8 mouse cellular contexts compared by ENCODE assay signal in genomic region chr11:76507302-76508124, GRCm38 (mm10).
DNase-seq lines count a peak whose midpoint lies in the region; ATAC-seq and TF ChIP-seq lines count a peak whose summit lies in the region.
"Had no signal": no experiment of that assay in that cellular context is flagged by ENCODE, and none has a peak within 500 bp of the region (broad histone marks: within the 10 kb centered on the region; RNA-seq: fewer than 3 reads in every experiment).

No protein-coding gene starts in this region.

- no peak for TF ChIP-seq CTCF in cortical plate, adult 2 months (IDR thresholded peaks at IDR 0.05; ENCODE audit: extremely low read depth, insufficient read depth, low read length)

- H3K4me3 ChIP-seq in cortical plate, adult 2 months (ENCODE audit: insufficient read depth, low read length) = peak overlapping the region; percentile 57
- H3K4me3 ChIP-seq in forebrain, embryonic 13.5 days = no peak overlapping the region
- no peak overlapping the region for H3K4me3 ChIP-seq in neural tube, embryonic 14.5 days (ENCODE audit: low read depth, low read length)
- H3K4me3 ChIP-seq: heart, embryonic 15.5 days had no signal

- TF ChIP-seq POLR2A in cortical plate, adult 2 months (IDR thresholded peaks at IDR 0.05; ENCODE audit: extremely low read depth, insufficient read depth, low read length) = no peak

- H3K4me2 ChIP-seq in forebrain, embryonic 13.5 days = peak overlapping the region; percentile 37
- H3K4me2 ChIP-seq in neural tube, embryonic 14.5 days (ENCODE audit: low read depth, low read length) = 0 out of 2 replicates have a peak overlapping the region, but pooled peaks have one; percentile 2
- H3K4me2 ChIP-seq: heart, embryonic 15.5 days had no signal

- peak overlapping the region; percentile 48; the same call in 1 of the 2 replicates for H3K27ac ChIP-seq in cortical plate, adult 2 months (ENCODE audit: insufficient read depth, low read length)
- H3K27ac ChIP-seq in forebrain, embryonic 13.5 days = peak overlapping the region; percentile 78
- H3K27ac ChIP-seq in neural tube, embryonic 14.5 days (ENCODE audit: low read depth, low read length) = peak overlapping the region; percentile 75
- H3K27ac ChIP-seq: heart, embryonic 15.5 days had no signal

- ATAC-seq in forebrain, embryonic 13.5 days = peak; percentile 80
- ATAC-seq in neural tube, embryonic 14.5 days (ENCODE audit: low read depth) = peak; percentile 82

- H3K4me1 ChIP-seq in cortical plate, adult 2 months (ENCODE audit: control insufficient read depth, insufficient read depth, low read length) = peaks cover 6% of the 10 kb centered on the region; the same call in 1 of the 2 replicates
- H3K4me1 ChIP-seq in forebrain, embryonic 13.5 days = peaks cover 32% of the 10 kb centered on the region
- peaks cover 29% of the 10 kb centered on the region for H3K4me1 ChIP-seq in neural tube, embryonic 14.5 days (ENCODE audit: control insufficient read depth, insufficient read depth, low read length)

- 72% methylated on average over 8 of the region's 8 CpGs for WGBS in forebrain, embryonic 13.5 days
- WGBS in neural tube, embryonic 14.5 days = 62% methylated on average over 8 of the region's 8 CpGs

- no peaks in the 10 kb centered on the region for H3K27me3 ChIP-seq in forebrain, embryonic 13.5 days
- no peaks in the 10 kb centered on the region for H3K27me3 ChIP-seq in neural tube, embryonic 14.5 days (ENCODE audit: control insufficient read depth, insufficient read depth, low read length)
- H3K27me3 ChIP-seq: heart, embryonic 15.5 days had no signal

- H3K9ac ChIP-seq in forebrain, embryonic 13.5 days = peak overlapping the region; percentile 41; the same call in 1 of the 2 replicates
- H3K9ac ChIP-seq in neural tube, embryonic 14.5 days (replicated peaks; ENCODE audit: low read depth, low read length) = no peak overlapping the region
- H3K9ac ChIP-seq: heart, embryonic 15.5 days had no signal

- H3K9me3 ChIP-seq in forebrain, embryonic 13.5 days (replicated peaks) = no peaks in the 10 kb centered on the region
- H3K9me3 ChIP-seq in neural tube, embryonic 14.5 days (ENCODE audit: control insufficient read depth, low read length) = no peaks in the 10 kb centered on the region
- H3K9me3 ChIP-seq: heart, embryonic 15.5 days had no signal

- H3K36me3 ChIP-seq in forebrain, embryonic 13.5 days (ENCODE audit: poor library complexity, severe bottlenecking) = no peaks in the 10 kb centered on the region
- no peaks in the 10 kb centered on the region for H3K36me3 ChIP-seq in neural tube, embryonic 14.5 days (ENCODE audit: control insufficient read depth, insufficient read depth, low read length)
- H3K36me3 ChIP-seq: heart, embryonic 15.5 days had no signal

- peak; percentile 70 to 76 for DNase-seq in layer of hippocampus, postnatal 14 days (ENCODE audit: low spot score in 2 of 2)
- no peak for DNase-seq in kidney, postnatal 4 days
- no peak for DNase-seq in spleen, postnatal 14 days (ENCODE audit: low spot score in 2 of 2)
- no peak for DNase-seq in urinary bladder, postnatal 10 days (ENCODE audit: low spot score)

Comparison
In these comparisons a context has a peak if more than half of its experiments do, and no peak if none do; other contexts are left out.
1. DNase-seq: peak in layer of hippocampus, postnatal 14 days (2 of 2); none in kidney, postnatal 4 days (0 of 2), spleen, postnatal 14 days (0 of 2) and urinary bladder, postnatal 10 days (single experiment).
2. Peak in every context shown above with its lines, with median percentiles within 50 percentile points of each other: H3K27ac ChIP-seq.